Mouse (Mus musculus) hindbrain, postnatal 0 days (tissue): ENCODE results near the gene Gm10778. TPM values are rescaled to one million over a fixed set of nuclear protein-coding genes. Genes with fewer than 3 reads are reported as not detected.
"Not testable (repeated sequence)": the region's sequence is repeated elsewhere in the genome, so short reads cannot be mapped to it uniquely, and the experiment has no call there.

ENCODE experiments used
- ATAC-seq: fragments of 200-750 bp; cut with Nextera tagmentation; 2 replicates; pipeline ENCODE4 v1.8.0; 2017; ENCODE audit warnings: mild to moderate bottlenecking, moderate TSS enrichment, moderate library complexity
- DNase-seq: peaks from one replicate; pipeline ENCODE4 v3.0.0-alpha.2; 2015; ENCODE audit warnings: low spot score
- H3K27ac ChIP-seq: fragments of 300-500 bp; sonication (generic); 2 replicates; pipeline ENCODE4 v1.5.1; 2014; ENCODE audit warnings: mild to moderate bottlenecking
- H3K27me3 ChIP-seq: fragments of 300-500 bp; sonication (generic); 2 replicates; pipeline ENCODE4 v1.6.1; 2014; ENCODE audit warnings: low read length, mixed read lengths; ENCODE audit not compliant: insufficient read depth
- H3K36me3 ChIP-seq: fragments of 300-500 bp; sonication (generic); 2 replicates; pipeline ENCODE4 v1.6.1; 2014; ENCODE audit warnings: low read length, mixed read lengths; ENCODE audit not compliant: insufficient read depth
- H3K4me1 ChIP-seq: fragments of 300-500 bp; sonication (generic); 2 replicates; pipeline ENCODE4 v1.6.1; 2014; ENCODE audit warnings: antibody characterized with exemption, low read length, mixed read lengths; ENCODE audit not compliant: insufficient read depth
- H3K4me2 ChIP-seq: fragments of 300-500 bp; sonication (generic); 2 replicates; pipeline ENCODE4 v1.6.1; 2014; ENCODE audit warnings: low read depth, mild to moderate bottlenecking, low read length, moderate library complexity, mixed read lengths
- H3K4me3 ChIP-seq: fragments of 300-500 bp; sonication (generic); 2 replicates; pipeline ENCODE4 v1.5.1; 2014; ENCODE audit warnings: low read length
- H3K9ac ChIP-seq: fragments of 300-500 bp; sonication (generic); replicated peaks from 2 replicates; pipeline ENCODE4 v1.6.1; 2014; ENCODE audit warnings: mild to moderate bottlenecking, low read length, moderate library complexity, mixed read lengths
- H3K9me3 ChIP-seq: fragments of 300-500 bp; sonication (generic); 2 replicates; pipeline ENCODE4 v1.6.1; 2016; ENCODE audit warnings: low read length, mixed read lengths
- CTCF ChIP-seq: IDR thresholded peaks from 2 replicates; pipeline ENCODE4 v1.5.1; 2016; ENCODE audit warnings: antibody characterized with exemption, control low read depth, low read depth
- WGBS: fragments of 180-500 bp; shearing (Covaris S2); extraction: QIAGEN DNeasy Blood & Tissue Kit; methylation state at CpG from one replicate; pipeline ENCODE4 v1.1.7; 2014; 5-methylcytosine and 5-hydroxymethylcytosine counted together
- polyA plus RNA-seq: library from polyadenylated mRNA; unstranded; fragments of >200 nt; fragmentation: Nextera tagmentation; extraction: Ambion mirVana; gene quantifications from 2 replicates; pipeline ENCODE4 v1.2.1, GENCODE M21; 2015
- total RNA-seq: library from RNA; depleted of rRNA; stranded (reverse); fragments of >200 nt; gene quantifications from 2 replicates; pipeline ENCODE4 v1.2.3, GENCODE M21; 2014; rRNA removed

Gene Gm10778
- total RNA-seq (3.0 and 4.5 TPM in 2 replicates), polyA plus RNA-seq (2.7 and 2.9 TPM in 2 replicates)

GRCm38 (mm10) chr10:81648803-81649775, at the start of gene Gm10778:
Gene Gm10778, plus strand, starts transcription at chr10:81649059.
- H3K4me2 ChIP-seq: peak within 1 kb of the TSS; percentile 56
- not testable (repeated sequence) for H3K36me3 ChIP-seq, H3K4me1 ChIP-seq, H3K27me3 ChIP-seq, H3K9me3 ChIP-seq
- peak; percentile 94 for DNase-seq
- peak within 1 kb of the TSS; percentile 50 for H3K4me3 ChIP-seq
- 3% methylated on average over 30 of the region's 52 CpGs for WGBS
- peak; percentile 96 for ATAC-seq
- peak within 1 kb of the TSS; percentile 55; the same call in 1 of the 2 replicates for H3K9ac ChIP-seq
- peak within 1 kb of the TSS; percentile 88 for H3K27ac ChIP-seq

- no peaks in the 10 kb centered on the region for H3K36me3 ChIP-seq
- no peak for TF ChIP-seq CTCF
- H3K9me3 ChIP-seq: no peaks in the 10 kb centered on the region
- no peak overlapping the region for H3K9ac ChIP-seq
- ATAC-seq (no peak), DNase-seq (no peak)
- whole genome bisulfite sequencing: 74% methylated on average over 5 of the region's 5 CpGs
- no peak overlapping the region for H3K4me3 ChIP-seq
- no peaks in the 10 kb centered on the region for H3K27me3 ChIP-seq
- H3K4me1 ChIP-seq: peaks cover 27% of the 10 kb centered on the region
- H3K4me2 ChIP-seq: no peak overlapping the region
- H3K27ac ChIP-seq: no peak overlapping the region
These were observed 49.2 kb upstream of the Gm10778 start for GRCm38 (mm10) chr10:81599630-81600029.

GRCm38 (mm10) chr10:81600096-81600495, 48.8 kb upstream of the Gm10778 start:
- DNase-seq (no peak), ATAC-seq (no peak)
- Histone ChIP-seq H3K36me3 (no peaks in the 10 kb centered on the region), H3K4me1 (peaks cover 27% of the 10 kb centered on the region), H3K9me3 (no peaks in the 10 kb centered on the region), H3K4me3 (no peak overlapping the region), H3K4me2 (no peak overlapping the region), H3K27me3 (no peaks in the 10 kb centered on the region), H3K27ac (no peak overlapping the region), H3K9ac (no peak overlapping the region)
- 54% methylated on average over 10 of the region's 10 CpGs for WGBS
- TF ChIP-seq CTCF: no peak

GRCm38 (mm10) chr10:81600738-81601203, 48.1 kb upstream of the Gm10778 start, which contains the start of gene Tle6:
Gene Tle6, minus strand, starts transcription at chr10:81601073.
- Histone ChIP-seq H3K9ac (0 out of 2 replicates have a peak within 1 kb of the TSS, but pooled peaks have one; percentile 24), H3K36me3 (no peaks in the 10 kb centered on the region), H3K27ac (no peak within 1 kb of the TSS), H3K9me3 (no peaks in the 10 kb centered on the region), H3K27me3 (no peaks in the 10 kb centered on the region), H3K4me1 (peaks cover 23% of the 10 kb centered on the region), H3K4me2 (peak within 1 kb of the TSS; percentile 61), H3K4me3 (peak within 1 kb of the TSS; percentile 21)
- WGBS: under 1% methylated on average over 28 of the region's 28 CpGs
- DNase-seq (peak; percentile 97), ATAC-seq (peak; percentile 82)
- no peak for TF ChIP-seq CTCF

GRCm38 (mm10) chr10:81601396-81601905, 47.4 kb upstream of the Gm10778 start:
- no peak for ATAC-seq
- TF ChIP-seq CTCF: no peak
- no peaks in the 10 kb centered on the region for H3K9me3 ChIP-seq

GRCm38 (mm10) chr10:81602741-81603151, 46.1 kb upstream of the Gm10778 start:
- no peak overlapping the region for H3K27ac ChIP-seq
- H3K9ac ChIP-seq: no peak overlapping the region
- peak; percentile 84 for DNase-seq

More at GRCm38 (mm10) chr10:81601396-81601905, 47.4 kb upstream of the Gm10778 start:
- Histone ChIP-seq H3K4me3 (peak overlapping the region; percentile 21; the same call in 1 of the 2 replicates), H3K4me2 (peak overlapping the region; percentile 61), H3K9ac (0 out of 2 replicates have a peak overlapping the region, but pooled peaks have one; percentile 24), H3K27me3 (no peaks in the 10 kb centered on the region), H3K4me1 (peaks cover 17% of the 10 kb centered on the region), H3K27ac (no peak overlapping the region), H3K36me3 (no peaks in the 10 kb centered on the region)
- no peak for DNase-seq
- WGBS: 22% methylated on average over 7 of the region's 7 CpGs

More at GRCm38 (mm10) chr10:81602741-81603151, 46.1 kb upstream of the Gm10778 start:
- peak; percentile 83 for TF ChIP-seq CTCF
- WGBS: 10% methylated on average over 4 of the region's 4 CpGs
- Histone ChIP-seq H3K9me3 (no peaks in the 10 kb centered on the region), H3K4me3 (no peak overlapping the region), H3K4me2 (no peak overlapping the region), H3K36me3 (no peaks in the 10 kb centered on the region), H3K4me1 (peaks cover 13% of the 10 kb centered on the region), H3K27me3 (no peaks in the 10 kb centered on the region)
- ATAC-seq: no peak
